Mouse (Mus musculus) neural tube, embryonic 15.5 days (tissue): ENCODE measurements around the gene Zfp697. TPM values are rescaled to one million over a fixed set of nuclear protein-coding genes. Genes with fewer than 3 reads are reported as not detected.
"Not testable (repeated sequence)": the region's sequence is repeated elsewhere in the genome, so short reads cannot be mapped to it uniquely, and the experiment has no call there.

ENCODE experiments used
- ATAC-seq: fragments of 200-750 bp; cut with Nextera tagmentation; 2 replicates; pipeline ENCODE4 v1.8.0; 2017; ENCODE audit warnings: mild to moderate bottlenecking, moderate TSS enrichment, moderate library complexity; ENCODE audit not compliant: low FRiP score
- H3K27ac ChIP-seq: fragments of 300-500 bp; sonication (generic); replicated peaks from 2 replicates; pipeline ENCODE4 v1.5.1; 2015; ENCODE audit warnings: mild to moderate bottlenecking, inconsistent platforms
- H3K27me3 ChIP-seq: fragments of 300-500 bp; sonication (generic); replicated peaks from 2 replicates; pipeline ENCODE4 v1.6.1; 2015; ENCODE audit warnings: inconsistent platforms
- H3K36me3 ChIP-seq: fragments of 300-500 bp; sonication (generic); 2 replicates; pipeline ENCODE4 v1.6.1; 2015; ENCODE audit warnings: inconsistent platforms
- H3K4me1 ChIP-seq: fragments of 300-500 bp; sonication (generic); 2 replicates; pipeline ENCODE4 v1.6.1; 2015; ENCODE audit warnings: inconsistent platforms
- H3K4me2 ChIP-seq: fragments of 300-500 bp; sonication (generic); 2 replicates; pipeline ENCODE4 v1.6.1; 2015; ENCODE audit warnings: inconsistent platforms, mild to moderate bottlenecking, moderate library complexity
- H3K4me3 ChIP-seq: fragments of 300-500 bp; sonication (generic); replicated peaks from 2 replicates; pipeline ENCODE4 v1.5.1; 2015; ENCODE audit warnings: mild to moderate bottlenecking, inconsistent platforms
- H3K9ac ChIP-seq: fragments of 300-500 bp; sonication (generic); replicated peaks from 2 replicates; pipeline ENCODE4 v1.6.1; 2015; ENCODE audit warnings: mild to moderate bottlenecking, inconsistent platforms
- H3K9me3 ChIP-seq: fragments of 300-500 bp; sonication (generic); replicated peaks from 2 replicates; pipeline ENCODE4 v1.6.1; 2016; ENCODE audit warnings: inconsistent platforms
- WGBS: fragments of 180-500 bp; shearing (Covaris S2); methylation state at CpG from one replicate; pipeline ENCODE4 v1.1.7; 2015; ENCODE audit warnings: mixed read lengths; 5-methylcytosine and 5-hydroxymethylcytosine counted together
- polyA plus RNA-seq: library from polyadenylated mRNA; unstranded; fragments of >200 nt; fragmentation: Nextera tagmentation; extraction: Ambion mirVana; gene quantifications from 2 replicates; pipeline ENCODE4 v1.2.1, GENCODE M21; 2015

The Zfp697 gene
- polyA plus RNA-seq, 1 experiment from 2014 or later = 17.0 TPM

DNA sequence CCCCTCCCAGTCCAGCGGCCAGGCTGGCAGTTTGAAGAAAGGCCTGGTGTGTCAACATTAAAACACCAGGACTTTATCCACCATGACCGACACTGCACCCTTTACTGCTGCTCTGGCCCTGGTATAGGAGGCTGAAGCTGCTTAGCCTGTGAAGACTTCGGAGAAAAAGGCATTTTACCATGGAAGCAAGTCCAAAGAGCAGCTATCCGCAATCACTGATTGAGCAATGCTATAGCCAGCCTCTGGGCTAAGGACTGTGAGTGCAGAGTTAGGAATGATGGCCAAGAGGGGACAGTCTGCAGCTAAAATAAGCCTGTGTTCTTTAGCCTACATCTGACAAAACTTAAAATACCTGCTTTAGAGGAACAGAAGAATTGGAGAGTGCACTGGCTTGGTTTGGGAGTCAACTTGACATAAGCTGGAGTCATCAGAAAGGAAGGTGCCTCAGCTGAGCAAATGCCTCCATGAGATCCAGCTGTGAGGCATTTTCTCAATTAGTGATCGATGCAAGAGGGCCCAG, 25.1 kb downstream of the Zfp697 start:
- WGBS = 61% methylated on average over 5 of the region's 5 CpGs
- H3K4me2 ChIP-seq, ATAC-seq, H3K27ac ChIP-seq, H3K9me3 ChIP-seq, H3K9ac ChIP-seq, H3K36me3 ChIP-seq, H3K27me3 ChIP-seq, H3K4me3 ChIP-seq: not testable (repeated sequence)
- peaks cover 10% of the 10 kb centered on the region; the same call in 1 of the 2 replicates for H3K4me1 ChIP-seq

DNA sequence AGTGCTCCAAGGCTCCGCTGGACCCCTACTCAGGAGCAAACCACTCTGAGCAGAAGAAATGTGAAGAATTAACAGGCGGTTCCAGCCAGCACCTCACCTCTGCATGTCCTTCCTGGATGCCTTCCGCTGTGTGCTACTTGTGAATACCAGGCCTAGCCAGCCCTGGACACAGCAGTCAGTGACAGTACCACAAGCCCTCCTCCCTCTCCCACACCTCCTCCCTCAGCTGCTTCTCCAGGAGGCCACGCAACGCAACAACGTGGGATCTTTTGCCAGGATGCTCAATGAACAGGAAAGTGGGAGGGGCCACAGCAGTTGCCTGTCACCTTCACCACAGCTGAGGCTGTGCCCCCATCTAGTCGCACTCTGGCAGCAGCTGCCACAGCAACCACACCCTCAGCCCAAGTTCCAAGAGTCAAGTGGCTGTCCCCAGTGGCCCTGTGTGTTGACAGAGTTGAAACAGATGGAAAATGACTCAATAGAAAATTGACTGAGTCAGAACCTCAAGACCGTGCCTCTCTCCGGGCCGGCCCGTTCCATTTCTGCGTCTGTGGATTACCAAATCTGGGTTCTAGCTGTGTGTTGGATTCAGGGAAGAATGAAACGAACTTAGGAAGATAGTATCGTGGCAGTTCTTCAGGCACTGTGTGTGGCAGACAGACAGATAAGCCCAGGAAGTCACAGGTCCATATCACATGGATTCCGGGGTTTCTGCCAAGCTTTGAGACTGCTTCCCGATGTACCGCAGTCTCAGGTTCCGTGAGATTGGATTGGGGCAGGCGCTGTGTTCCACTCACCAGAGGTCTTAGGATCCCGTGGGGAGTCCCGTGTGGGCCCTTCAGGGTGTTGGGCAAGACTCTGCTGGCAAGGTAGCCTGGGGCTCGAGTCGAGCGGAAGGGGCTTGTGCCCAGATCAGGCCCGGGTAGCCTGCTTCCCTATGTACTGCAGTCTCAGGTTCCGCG, 28.6 kb downstream of the Zfp697 start:
- 90% methylated on average over 17 of the region's 27 CpGs for WGBS
- not testable (repeated sequence) for H3K36me3 ChIP-seq, H3K9me3 ChIP-seq, H3K27me3 ChIP-seq, H3K9ac ChIP-seq, ATAC-seq, H3K4me2 ChIP-seq, H3K27ac ChIP-seq, H3K4me3 ChIP-seq
- peaks cover 10% of the 10 kb centered on the region; the same call in 1 of the 2 replicates for H3K4me1 ChIP-seq

DNA sequence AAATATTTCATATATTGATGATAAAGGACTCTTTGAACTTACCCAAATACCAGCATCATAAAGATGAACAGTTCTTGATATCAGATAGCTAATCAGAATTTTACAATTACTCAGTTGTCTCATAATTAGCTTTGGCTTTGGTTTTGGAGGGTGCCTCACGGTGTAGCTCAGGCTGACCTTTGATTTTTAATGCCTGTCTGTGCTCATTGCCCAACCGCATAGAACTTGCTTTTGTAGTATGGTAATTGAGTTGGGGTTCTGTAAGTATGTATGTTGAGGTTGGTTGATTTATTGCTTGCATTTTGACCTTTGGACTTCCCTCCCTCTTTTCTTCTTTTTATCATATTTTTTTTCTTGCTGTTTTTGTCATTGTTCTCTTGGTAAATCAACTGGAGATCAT, 31.5 kb downstream of the Zfp697 start:
- Histone ChIP-seq H3K9me3 (no peaks in the 10 kb centered on the region), H3K36me3 (no peaks in the 10 kb centered on the region), H3K27ac (no peak overlapping the region), H3K27me3 (no peaks in the 10 kb centered on the region), H3K4me3 (no peak overlapping the region), H3K9ac (no peak overlapping the region), H3K4me2 (no peak overlapping the region), H3K4me1 (peaks cover 13% of the 10 kb centered on the region)
- no peak for ATAC-seq
- WGBS = 63% methylated on average over 2 of the region's 2 CpGs

DNA sequence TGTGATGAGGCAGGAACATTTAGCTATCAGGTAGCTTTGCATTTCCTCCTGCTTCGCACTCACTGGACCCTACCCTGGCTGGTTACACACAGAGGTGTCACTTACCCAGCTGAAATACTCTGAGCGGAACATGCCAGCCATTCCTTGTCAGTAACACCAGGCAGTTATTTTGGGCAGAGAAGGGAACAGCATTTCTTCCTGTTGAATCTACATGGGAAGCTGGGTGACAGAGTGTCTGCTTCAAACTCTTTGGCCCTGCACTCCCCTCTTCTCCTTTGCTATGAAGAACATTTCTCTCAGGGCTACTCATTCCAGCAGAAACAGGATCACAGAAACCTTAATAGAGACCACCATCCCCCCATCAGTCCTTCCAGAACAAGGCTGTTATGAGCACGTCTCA, 32.0 kb downstream of the Zfp697 start:
- H3K9me3 ChIP-seq = no peaks in the 10 kb centered on the region
- H3K27me3 ChIP-seq = no peaks in the 10 kb centered on the region
- H3K4me1 ChIP-seq = peaks cover 13% of the 10 kb centered on the region
- WGBS = 83% methylated on average over 3 of the region's 3 CpGs
- no peaks in the 10 kb centered on the region for H3K36me3 ChIP-seq
- no peak for ATAC-seq
- no peak overlapping the region for H3K4me2 ChIP-seq
- no peak overlapping the region for H3K4me3 ChIP-seq
- H3K27ac ChIP-seq = no peak overlapping the region
- no peak overlapping the region for H3K9ac ChIP-seq

DNA sequence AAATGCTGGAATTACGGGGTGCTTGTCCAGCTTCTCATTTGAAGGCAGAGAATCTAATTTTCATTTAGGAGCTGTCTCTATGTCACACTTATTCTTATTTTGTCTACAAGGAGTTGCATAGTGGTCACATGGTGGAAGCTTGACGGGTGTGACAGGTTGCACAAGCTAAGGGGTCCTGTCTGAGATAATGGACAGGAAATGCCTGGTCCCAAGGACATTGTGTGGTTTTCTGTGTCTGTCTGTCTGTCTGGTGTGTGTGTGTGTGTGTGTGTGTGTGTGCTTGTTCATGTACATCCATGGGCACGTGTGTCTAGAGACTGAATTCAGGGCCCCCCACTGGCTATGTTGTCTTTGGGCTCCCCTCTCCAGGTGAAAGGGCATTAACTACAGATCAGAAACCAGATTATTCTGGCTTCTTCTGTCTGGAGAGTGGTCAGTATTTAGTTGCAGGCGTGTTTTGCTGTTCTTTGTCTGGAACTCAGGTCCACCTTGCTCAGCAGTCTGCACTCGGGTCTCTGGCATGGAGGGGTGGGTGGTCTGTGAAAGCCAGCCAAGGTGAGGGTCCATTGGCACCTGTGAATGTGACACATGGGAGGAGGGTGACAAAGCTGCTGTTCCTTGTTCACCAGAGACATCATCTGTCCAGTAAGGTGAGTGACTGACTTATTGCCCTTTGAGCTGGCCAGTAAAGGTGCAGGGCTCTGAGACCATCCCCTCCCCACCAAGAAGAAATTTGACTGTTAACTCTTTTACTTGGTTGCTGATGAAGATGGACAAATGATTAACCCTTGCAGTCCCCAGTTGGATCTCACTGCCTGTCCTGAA, 34.4 kb downstream of the Zfp697 start:
- Histone ChIP-seq H3K4me2 (no peak overlapping the region), H3K27ac (peak overlapping the region; percentile 56; the same call in 1 of the 2 replicates), H3K9me3 (no peaks in the 10 kb centered on the region), H3K4me1 (peaks cover 13% of the 10 kb centered on the region), H3K27me3 (no peaks in the 10 kb centered on the region), H3K36me3 (no peaks in the 10 kb centered on the region), H3K4me3 (no peak overlapping the region), H3K9ac (no peak overlapping the region)
- WGBS = 86% methylated on average over 5 of the region's 5 CpGs
- no peak for ATAC-seq

DNA sequence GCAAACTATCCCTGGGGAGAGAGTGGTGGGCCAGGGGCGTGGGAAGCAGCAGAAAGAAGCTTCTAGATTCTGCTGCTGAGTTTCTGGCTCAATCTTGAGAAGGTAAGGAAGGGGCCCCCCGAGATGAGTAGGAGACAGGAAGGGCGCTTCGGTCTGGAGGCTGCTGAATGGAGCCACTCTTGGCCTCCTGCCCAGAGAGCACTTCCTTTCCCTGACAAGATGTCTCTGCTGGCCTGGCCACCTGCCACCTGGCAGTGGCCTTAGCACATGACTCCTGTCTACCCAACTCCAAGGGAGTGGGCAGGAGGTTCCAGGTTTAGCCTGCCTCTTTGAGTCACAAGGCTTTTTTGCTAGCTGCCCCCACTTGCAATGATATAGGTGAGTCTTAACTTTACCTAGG, 35.1 kb downstream of the Zfp697 start:
- ATAC-seq = peak; percentile 66
- H3K27ac ChIP-seq = peak overlapping the region; percentile 56; the same call in 1 of the 2 replicates
- 67% methylated on average over 4 of the region's 4 CpGs for WGBS

DNA sequence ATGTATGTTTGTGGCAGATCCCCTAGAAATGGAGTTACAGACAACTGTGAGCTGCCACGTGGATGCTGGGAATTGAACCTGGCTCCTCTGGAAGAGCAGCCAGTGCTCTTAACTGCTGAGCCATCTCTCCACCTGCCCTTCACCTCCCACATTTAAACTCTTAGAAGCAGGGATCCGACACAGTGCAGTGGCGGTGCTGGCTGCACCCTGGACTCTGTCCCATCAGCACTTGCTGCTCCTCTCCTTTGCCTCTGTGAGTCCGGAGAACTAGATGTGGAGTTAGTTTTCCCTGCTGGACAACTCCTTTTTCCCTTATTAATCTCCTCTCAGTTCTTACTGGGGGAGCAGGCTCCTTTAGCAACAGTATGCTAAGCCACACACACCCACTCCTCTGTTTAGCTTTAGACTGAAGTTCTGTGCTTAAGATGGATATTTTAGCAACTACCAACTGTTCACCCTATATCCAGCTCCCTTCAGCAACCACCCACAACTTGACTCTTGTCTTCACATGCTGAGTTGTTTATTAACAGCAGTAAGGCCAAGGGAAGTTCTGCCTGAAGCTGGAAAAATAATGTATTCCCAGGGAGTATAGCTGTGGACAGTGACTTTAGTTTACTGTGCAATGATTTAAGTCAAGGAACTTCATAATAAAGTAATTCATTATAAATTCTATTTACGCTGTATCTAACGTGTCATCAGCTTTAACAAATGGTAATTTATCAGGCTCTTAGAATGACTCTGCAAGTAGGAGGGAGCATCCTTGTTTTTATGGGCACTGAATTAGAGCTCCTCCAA, 36.9 kb downstream of the Zfp697 start:
- Histone ChIP-seq H3K9ac (no peak overlapping the region), H3K36me3 (no peaks in the 10 kb centered on the region), H3K27ac (no peak overlapping the region), H3K27me3 (no peaks in the 10 kb centered on the region), H3K9me3 (no peaks in the 10 kb centered on the region), H3K4me3 (no peak overlapping the region), H3K4me2 (no peak overlapping the region), H3K4me1 (peaks cover 13% of the 10 kb centered on the region)
- ATAC-seq = no peak
- WGBS = 42% methylated on average over 6 of the region's 6 CpGs

More for the DNA sequence above, 35.1 kb downstream of the Zfp697 start:
- no peaks in the 10 kb centered on the region for H3K27me3 ChIP-seq
- H3K9me3 ChIP-seq = no peaks in the 10 kb centered on the region
- H3K9ac ChIP-seq = no peak overlapping the region
- no peak overlapping the region for H3K4me2 ChIP-seq
- no peak overlapping the region for H3K4me3 ChIP-seq
- peaks cover 13% of the 10 kb centered on the region for H3K4me1 ChIP-seq
- no peaks in the 10 kb centered on the region for H3K36me3 ChIP-seq

DNA sequence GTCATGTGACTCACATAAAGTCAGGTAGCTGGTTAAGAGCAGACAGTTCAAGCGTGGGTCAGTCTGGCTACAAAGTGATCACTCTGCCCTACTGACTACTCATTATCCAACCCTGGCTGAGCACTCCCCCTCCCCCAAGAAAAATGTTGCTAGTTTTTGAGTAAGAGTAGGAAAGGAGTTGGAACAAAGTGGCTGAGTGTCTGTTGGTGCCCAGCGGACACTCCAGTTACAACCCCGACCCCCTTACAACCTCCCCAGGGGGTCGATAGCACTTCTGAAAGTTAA, 37.5 kb downstream of the Zfp697 start:
- H3K36me3 ChIP-seq = no peaks in the 10 kb centered on the region
- H3K4me3 ChIP-seq = no peak overlapping the region
- WGBS = 18% methylated on average over 4 of the region's 4 CpGs
- H3K4me2 ChIP-seq = no peak overlapping the region
- ATAC-seq = no peak
- no peak overlapping the region for H3K27ac ChIP-seq
- H3K27me3 ChIP-seq = no peaks in the 10 kb centered on the region
- H3K9ac ChIP-seq = no peak overlapping the region
- peaks cover 13% of the 10 kb centered on the region for H3K4me1 ChIP-seq
- no peaks in the 10 kb centered on the region for H3K9me3 ChIP-seq

DNA sequence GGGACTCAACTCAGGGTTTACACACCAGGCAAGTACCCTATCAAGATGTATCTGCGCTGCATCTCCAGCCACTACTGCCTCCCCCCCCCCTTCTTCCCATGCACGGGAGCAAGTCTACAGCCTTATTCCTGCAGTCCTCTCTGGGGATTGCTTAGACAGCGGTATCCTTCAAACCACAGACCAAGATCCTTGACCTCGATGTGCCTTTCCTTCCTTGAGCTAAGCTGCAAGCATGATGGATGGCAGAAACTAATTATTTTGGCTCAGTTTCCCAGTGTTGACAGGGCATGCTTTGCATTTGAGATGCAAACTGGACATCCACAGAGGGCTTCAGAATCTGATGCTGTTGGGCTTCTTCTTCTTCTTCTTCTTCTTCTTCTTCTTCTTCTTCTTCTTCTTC, 40.7 kb downstream of the Zfp697 start:
- Histone ChIP-seq H3K27ac (no peak overlapping the region), H3K9ac (no peak overlapping the region), H3K4me2 (no peak overlapping the region), H3K4me3 (no peak overlapping the region), H3K36me3 (peaks cover 4% of the 10 kb centered on the region), H3K9me3 (no peaks in the 10 kb centered on the region), H3K4me1 (peaks cover 14% of the 10 kb centered on the region), H3K27me3 (peaks cover 12% of the 10 kb centered on the region)
- no peak for ATAC-seq
- WGBS = 84% methylated on average over 4 of the region's 4 CpGs

DNA sequence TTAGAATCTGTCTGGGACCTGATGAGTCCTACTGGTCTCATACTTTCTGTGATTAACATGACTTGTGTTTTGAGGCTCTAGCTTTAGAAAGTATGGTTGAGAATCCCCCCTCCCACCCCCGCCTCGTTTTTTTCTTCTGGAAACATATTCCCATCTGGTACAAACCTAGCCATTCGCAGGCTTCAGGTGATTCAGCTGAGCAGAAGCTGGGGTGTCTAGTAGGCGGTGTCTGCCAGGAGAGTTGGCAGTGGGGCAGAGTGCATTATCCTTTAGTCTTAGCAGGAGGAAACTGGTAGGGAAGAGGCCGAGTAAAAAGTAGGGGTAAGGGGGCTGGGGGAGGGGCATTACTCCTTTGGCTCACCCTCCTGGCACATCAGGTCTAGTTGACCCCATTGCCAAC, 44.5 kb downstream of the Zfp697 start:
- peaks cover 20% of the 10 kb centered on the region for H3K27me3 ChIP-seq
- peak overlapping the region; percentile 87 for H3K4me2 ChIP-seq
- WGBS = 49% methylated on average over 5 of the region's 5 CpGs
- no peaks in the 10 kb centered on the region for H3K9me3 ChIP-seq
- H3K27ac ChIP-seq = no peak overlapping the region
- no peak; the same call in 1 of the 2 replicates for ATAC-seq
- peak overlapping the region; percentile 60 for H3K4me3 ChIP-seq
- H3K4me1 ChIP-seq = peaks cover 27% of the 10 kb centered on the region
- H3K36me3 ChIP-seq = peaks cover 5% of the 10 kb centered on the region
- H3K9ac ChIP-seq = peak overlapping the region; percentile 48; the same call in 1 of the 2 replicates

DNA sequence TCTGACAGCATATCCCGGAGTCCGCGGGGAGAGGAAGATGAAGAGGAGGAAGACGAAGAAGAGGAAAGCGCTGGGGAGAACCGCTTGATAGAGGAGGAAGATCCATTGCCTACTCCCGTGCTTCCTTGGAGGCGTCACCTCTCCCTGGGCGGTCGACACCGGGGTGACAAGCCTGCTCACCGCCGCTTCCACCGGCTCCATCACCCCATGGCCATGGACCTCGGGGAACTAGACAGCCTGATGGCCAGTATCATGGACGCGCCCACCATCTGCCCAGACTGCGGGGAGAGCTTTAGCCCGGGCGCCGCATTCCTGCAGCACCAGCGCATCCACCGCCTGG, 45.0 kb downstream of the Zfp697 start:
- no peak; the same call in 1 of the 2 replicates for ATAC-seq
- Histone ChIP-seq H3K9ac (peak overlapping the region; percentile 48), H3K4me1 (peaks cover 27% of the 10 kb centered on the region), H3K4me2 (peak overlapping the region; percentile 87), H3K27ac (peak overlapping the region; percentile 49; the same call in 1 of the 2 replicates), H3K36me3 (peaks cover 7% of the 10 kb centered on the region), H3K27me3 (peaks cover 20% of the 10 kb centered on the region), H3K9me3 (no peaks in the 10 kb centered on the region), H3K4me3 (peak overlapping the region; percentile 60)
- 2% methylated on average over 23 of the region's 23 CpGs for WGBS
